19 mouse cellular contexts compared by ENCODE assay signal in genomic region chr2:179857086-179857485, GRCm38 (mm10).
DNase-seq lines count a peak whose midpoint lies in the region; ATAC-seq lines count a peak whose summit lies in the region.
"Had no signal": no experiment of that assay in that cellular context is flagged by ENCODE, and none has a peak within 500 bp of the region (broad histone marks: within the 10 kb centered on the region; RNA-seq: fewer than 3 reads in every experiment).

No protein-coding gene starts in this region.

- no peaks in the 10 kb centered on the region for H3K27me3 ChIP-seq in midbrain, embryonic 11.5 days (ENCODE audit: control insufficient read depth, insufficient read depth, low read length)
- no peaks in the 10 kb centered on the region for H3K27me3 ChIP-seq in midbrain, embryonic 13.5 days
- 0 out of 2 replicates have a peak, but pooled peaks cover 2% of the 10 kb centered on the region for H3K27me3 ChIP-seq in limb, embryonic 12.5 days
- H3K27me3 ChIP-seq: heart, embryonic 15.5 days; limb, embryonic 15.5 days; liver, embryonic 15.5 days; stomach, embryonic 15.5 days had no signal

- no peak overlapping the region for H3K9ac ChIP-seq in midbrain, embryonic 11.5 days (ENCODE audit: low read length)
- no peak overlapping the region for H3K9ac ChIP-seq in midbrain, embryonic 13.5 days (replicated peaks)
- H3K9ac ChIP-seq in limb, embryonic 12.5 days (replicated peaks), result no peak overlapping the region
- H3K9ac ChIP-seq: heart, embryonic 15.5 days; limb, embryonic 15.5 days; liver, embryonic 15.5 days; stomach, embryonic 15.5 days had no signal

- peak; percentile 13; the same call in 1 of the 2 replicates for ATAC-seq in frontal cortex, adult (ENCODE audit: low TSS enrichment)
- ATAC-seq in midbrain, embryonic 11.5 days (ENCODE audit: low FRiP score), result no peak
- no peak for ATAC-seq in midbrain, embryonic 13.5 days
- no peak for ATAC-seq in limb, embryonic 12.5 days (ENCODE audit: insufficient number of reproducible peaks, insufficient read depth, low FRiP score, low TSS enrichment, low read depth)
- no peak for ATAC-seq in megakaryocyte, adult 5-6 weeks (ENCODE audit: poor library complexity, severe bottlenecking)
- ATAC-seq: lung, postnatal 0 days had no signal

- no peak overlapping the region for H3K4me3 ChIP-seq in midbrain, embryonic 11.5 days (ENCODE audit: low read depth, low read length)
- H3K4me3 ChIP-seq in midbrain, embryonic 13.5 days (replicated peaks), result no peak overlapping the region
- no peak overlapping the region for H3K4me3 ChIP-seq in limb, embryonic 12.5 days (replicated peaks)
- H3K4me3 ChIP-seq: heart, embryonic 15.5 days; limb, embryonic 15.5 days; liver, embryonic 15.5 days; stomach, embryonic 15.5 days had no signal

- no peak overlapping the region for H3K27ac ChIP-seq in midbrain, embryonic 11.5 days (ENCODE audit: low read depth, low read length)
- no peak overlapping the region for H3K27ac ChIP-seq in midbrain, embryonic 13.5 days
- peak overlapping the region; percentile 12; the same call in 1 of the 2 replicates for H3K27ac ChIP-seq in limb, embryonic 12.5 days
- H3K27ac ChIP-seq: heart, embryonic 15.5 days; limb, embryonic 15.5 days; liver, embryonic 15.5 days; stomach, embryonic 15.5 days had no signal

- H3K4me2 ChIP-seq in midbrain, embryonic 11.5 days, result no peak overlapping the region
- H3K4me2 ChIP-seq in midbrain, embryonic 13.5 days (replicated peaks), result no peak overlapping the region
- H3K4me2 ChIP-seq in limb, embryonic 12.5 days, result no peak overlapping the region
- H3K4me2 ChIP-seq: heart, embryonic 15.5 days; limb, embryonic 15.5 days; liver, embryonic 15.5 days; stomach, embryonic 15.5 days had no signal

- H3K9me3 ChIP-seq in midbrain, embryonic 11.5 days (ENCODE audit: control insufficient read depth, low read length), result no peaks in the 10 kb centered on the region
- H3K9me3 ChIP-seq in midbrain, embryonic 13.5 days, result no peaks in the 10 kb centered on the region
- H3K9me3 ChIP-seq in limb, embryonic 12.5 days, result no peaks in the 10 kb centered on the region
- H3K9me3 ChIP-seq: heart, embryonic 15.5 days; limb, embryonic 15.5 days; liver, embryonic 15.5 days; stomach, embryonic 15.5 days had no signal

- 57% methylated on average over 4 of the region's 4 CpGs for WGBS in midbrain, embryonic 11.5 days
- 44% methylated on average over 4 of the region's 4 CpGs for WGBS in midbrain, embryonic 13.5 days
- 49% methylated on average over 4 of the region's 4 CpGs for WGBS in limb, embryonic 12.5 days

- peaks cover 9% of the 10 kb centered on the region for H3K4me1 ChIP-seq in midbrain, embryonic 11.5 days (ENCODE audit: control insufficient read depth, insufficient read depth, low read length)
- H3K4me1 ChIP-seq in midbrain, embryonic 13.5 days (replicated peaks), result peaks cover 50% of the 10 kb centered on the region
- H3K4me1 ChIP-seq in limb, embryonic 12.5 days (replicated peaks), result peaks cover 47% of the 10 kb centered on the region
- H3K4me1 ChIP-seq: heart, embryonic 15.5 days; limb, embryonic 15.5 days; liver, embryonic 15.5 days had no signal

- no peaks in the 10 kb centered on the region for H3K36me3 ChIP-seq in midbrain, embryonic 11.5 days (ENCODE audit: control insufficient read depth, insufficient read depth, low read length)
- 0 out of 2 replicates have a peak, but pooled peaks cover 5% of the 10 kb centered on the region for H3K36me3 ChIP-seq in midbrain, embryonic 13.5 days
- H3K36me3 ChIP-seq in limb, embryonic 12.5 days, result no peaks in the 10 kb centered on the region
- H3K36me3 ChIP-seq: heart, embryonic 15.5 days; limb, embryonic 15.5 days; liver, embryonic 15.5 days; stomach, embryonic 15.5 days had no signal

- DNase-seq in frontal cortex, adult 2 months (ENCODE audit: extremely low spot score in 1 of 2, low spot score in 1 of 2), result no peak
- DNase-seq in midbrain, embryonic 11.5 days (ENCODE audit: low spot score, missing footprints), result peak; percentile 47
- peak; percentile 72 for DNase-seq in brain, adult 2 months (ENCODE audit: low read depth, low spot score)
- DNase-seq: adrenal gland, postnatal 36 days; B cell, adult 2 months; cerebellum, adult 2 months; gastrocnemius, postnatal 36 days; kidney, adult 11 months; right cerebral cortex, postnatal 25 days; thymus, adult 18-20 months had no signal

Comparison
In these comparisons a context has a peak if more than half of its experiments do, and no peak if none do; other contexts are left out.
1. DNase-seq: peak in midbrain, embryonic 11.5 days (single experiment) and brain, adult 2 months (single experiment); none in frontal cortex, adult 2 months (0 of 2).